Mouse (Mus musculus) kidney, adult 2 months (tissue): ENCODE results near the gene Nynrin.

ENCODE experiments used
- CTCF ChIP-seq: fragments of 200-500 bp; conservative IDR thresholded peaks from 2 replicates; pipeline ENCODE4 v1.5.1; 2011; ENCODE audit warnings: low read depth, mild to moderate bottlenecking, control low read depth, low read length, moderate library complexity, mixed read lengths; ENCODE audit not compliant: insufficient read depth, insufficient read length
- POLR2A ChIP-seq: fragments of 200-500 bp; IDR thresholded peaks from one replicate; pipeline ENCODE4 v1.6.1; 2011; ENCODE audit warnings: low read depth, low read length, control low read depth

DNA sequence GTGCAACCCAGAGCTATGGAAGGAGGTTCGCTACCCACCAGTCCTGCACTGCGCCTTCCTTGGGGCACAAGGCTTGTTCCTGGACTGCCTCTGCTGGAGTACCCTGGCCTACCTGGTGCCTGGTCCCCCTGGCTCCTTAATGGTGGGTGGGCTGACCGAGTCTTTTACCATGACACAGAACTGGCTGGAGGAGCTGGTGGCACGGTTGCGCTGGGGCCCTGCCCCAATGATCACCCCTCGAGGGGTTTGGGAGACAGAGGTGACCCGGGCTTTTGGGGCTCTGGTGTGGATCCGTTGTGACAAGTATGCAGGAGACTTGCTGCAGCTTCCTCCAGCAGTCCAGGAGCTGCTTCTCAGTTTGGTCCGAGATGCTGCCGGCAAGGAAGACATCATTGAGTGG is 9.2 kb downstream of the Nynrin start:
- TF ChIP-seq CTCF (no peak), POLR2A (no peak)
